Mouse (Mus musculus): Measurements from ENCODE around the gene Arhgap17. TPM values are rescaled to one million over a fixed set of nuclear protein-coding genes. Genes with fewer than 3 reads are reported as not detected.

Gene Arhgap17
- total RNA-seq, 2 experiments from 2014 or later = 13.1 to 13.8 TPM

DNA sequence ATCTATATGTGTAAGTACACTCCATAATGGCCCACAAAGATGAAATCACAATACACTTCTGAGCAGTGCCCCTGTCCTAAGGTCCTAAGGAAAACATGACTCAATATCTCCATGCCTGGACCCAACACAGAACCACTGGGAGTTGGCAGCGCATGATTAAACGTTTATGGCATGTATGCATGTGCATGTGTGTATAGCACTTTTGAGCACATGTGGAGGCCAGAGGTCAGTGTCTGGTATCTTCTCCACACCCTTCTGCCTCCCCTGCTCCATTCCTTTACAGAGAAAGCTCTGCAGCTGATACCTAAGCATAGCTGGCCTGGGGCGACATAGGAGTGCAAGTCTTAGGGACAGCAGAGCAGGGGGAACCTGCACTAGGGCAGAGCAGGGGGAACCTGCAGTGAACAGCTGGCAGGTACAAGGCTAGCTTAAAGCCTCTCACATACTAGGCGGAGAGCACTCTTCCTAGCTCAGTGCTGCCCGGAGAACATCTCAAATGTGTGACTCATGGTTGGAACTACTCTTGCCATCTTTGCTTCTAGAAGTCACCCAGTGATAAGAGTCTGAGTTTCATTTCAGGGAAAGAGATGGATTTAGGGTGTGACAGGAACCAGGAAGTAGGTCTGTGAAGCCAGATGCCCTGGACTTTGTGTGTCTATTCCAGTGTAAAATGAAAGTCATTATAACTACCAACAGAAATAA is 25.5 kb downstream of the Arhgap17 start:
- no peak for DNase-seq

DNA sequence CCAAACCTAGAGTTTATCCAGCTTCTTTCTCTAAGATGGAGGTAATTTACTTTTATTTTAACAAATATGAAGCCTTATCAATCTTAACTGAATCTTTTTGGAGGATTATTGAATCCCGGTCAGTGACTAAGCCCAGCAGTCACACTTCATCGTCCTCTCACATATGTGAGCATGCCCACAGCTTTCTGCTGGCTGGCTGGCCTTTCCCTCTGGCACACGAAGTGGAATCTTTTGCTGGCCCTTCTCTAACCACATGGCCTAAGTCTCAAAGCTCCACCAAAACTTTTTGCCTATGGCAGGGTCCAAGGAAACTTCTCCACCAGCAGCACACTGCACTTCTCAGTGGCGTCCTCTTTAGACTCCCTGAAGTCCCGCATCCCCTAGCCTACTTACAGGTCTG is 27.8 kb downstream of the Arhgap17 start:
- peak; percentile 49 for DNase-seq

DNA sequence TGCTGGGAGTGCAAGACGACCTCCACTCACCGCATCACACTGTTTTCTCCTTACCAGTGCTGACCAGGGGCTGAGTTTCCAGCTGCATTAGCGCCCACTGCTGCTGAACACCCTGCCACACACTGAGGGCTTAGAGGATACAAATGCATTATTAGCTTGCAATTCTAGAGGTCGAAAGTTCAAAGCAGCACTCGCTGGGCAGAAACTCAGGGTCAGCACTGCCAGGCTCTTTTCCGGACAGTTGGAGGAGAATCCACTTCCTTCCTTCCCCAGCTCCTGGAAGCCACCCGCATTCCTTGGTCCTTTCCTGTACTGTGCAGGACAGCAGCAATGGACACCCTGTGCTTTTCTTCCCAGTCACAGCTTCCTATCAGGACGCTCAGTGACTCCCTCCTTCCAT is 31.4 kb downstream of the Arhgap17 start:
- no peak for DNase-seq

DNA sequence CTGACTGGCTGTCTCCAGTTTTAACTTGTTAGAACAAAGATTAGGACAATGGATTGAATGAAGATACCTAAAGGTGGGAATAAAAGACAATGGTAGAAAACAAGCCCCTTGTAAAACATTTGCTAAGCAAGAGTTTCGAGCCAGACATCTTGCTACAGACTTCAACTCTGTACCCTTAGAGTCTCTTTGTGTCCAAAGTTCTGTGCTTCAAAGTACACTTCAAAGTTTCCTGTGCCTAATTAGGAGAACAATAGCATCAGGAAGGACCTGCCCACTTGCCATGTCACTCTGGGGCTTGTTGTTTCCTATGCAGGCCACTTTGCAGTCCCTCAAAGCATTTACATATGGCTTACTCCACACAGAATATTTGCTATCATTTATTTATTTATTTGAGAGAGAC is 33.4 kb downstream of the Arhgap17 start:
- DNase-seq = no peak

DNA sequence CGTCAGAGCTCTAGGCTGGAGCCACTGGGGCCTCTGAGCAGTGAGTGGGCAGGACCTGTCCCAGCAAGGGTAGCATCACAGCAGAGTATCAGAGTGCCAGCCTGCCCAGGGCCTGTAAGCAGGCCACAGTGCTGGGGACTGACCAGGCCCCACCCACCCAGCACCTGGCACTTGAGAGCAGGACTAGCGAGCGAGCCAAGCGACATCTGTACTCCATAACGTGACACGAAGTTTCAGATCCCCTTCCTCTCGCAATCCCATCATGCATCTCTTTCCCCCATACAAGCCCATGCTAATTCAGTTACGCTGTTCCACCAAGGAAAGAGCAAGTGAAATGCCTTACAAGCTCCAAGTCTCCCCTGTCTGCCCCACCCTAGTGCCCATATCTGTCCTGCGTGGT is 39.2 kb downstream of the Arhgap17 start:
- peak; percentile 12 for DNase-seq

DNA sequence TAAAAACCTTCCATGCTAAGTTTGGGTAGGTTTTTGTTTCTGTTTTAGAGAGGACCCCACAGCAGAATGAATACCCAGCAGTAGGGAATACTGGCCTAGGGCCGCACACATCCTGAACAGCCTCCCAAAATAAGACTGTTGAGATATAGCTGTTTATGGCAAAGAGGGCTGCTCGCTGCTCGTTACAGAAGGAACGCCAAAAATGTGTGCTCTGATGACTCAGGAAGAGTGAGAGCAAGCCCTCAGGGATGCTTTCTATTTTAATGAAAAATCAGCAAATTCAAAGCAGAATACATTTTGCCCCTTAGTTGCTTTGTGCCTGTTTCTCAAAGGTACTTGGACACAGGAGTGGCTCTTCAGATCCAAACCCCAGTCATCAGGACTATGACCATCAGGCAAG is 41.8 kb downstream of the Arhgap17 start:
- no peak for DNase-seq

DNA sequence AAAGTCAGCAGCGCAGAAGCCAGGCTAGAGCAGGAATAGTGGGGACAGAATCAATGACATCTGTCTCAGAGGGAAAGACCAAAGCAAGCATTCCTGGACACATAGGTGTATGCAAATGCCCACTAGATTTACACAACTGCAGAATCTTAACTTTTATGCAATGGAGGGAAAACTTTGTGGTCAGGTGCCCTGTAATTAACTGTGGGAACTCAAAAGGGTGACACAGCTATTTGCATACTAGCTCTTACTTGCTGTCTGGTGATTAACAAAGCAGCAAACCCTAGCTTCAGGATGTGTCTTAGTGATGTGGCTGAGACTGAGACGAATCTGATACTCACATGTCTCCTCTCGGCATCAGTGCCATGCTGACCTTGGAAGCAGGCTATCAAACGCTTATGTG is 42.8 kb downstream of the Arhgap17 start:
- no peak for DNase-seq

DNA sequence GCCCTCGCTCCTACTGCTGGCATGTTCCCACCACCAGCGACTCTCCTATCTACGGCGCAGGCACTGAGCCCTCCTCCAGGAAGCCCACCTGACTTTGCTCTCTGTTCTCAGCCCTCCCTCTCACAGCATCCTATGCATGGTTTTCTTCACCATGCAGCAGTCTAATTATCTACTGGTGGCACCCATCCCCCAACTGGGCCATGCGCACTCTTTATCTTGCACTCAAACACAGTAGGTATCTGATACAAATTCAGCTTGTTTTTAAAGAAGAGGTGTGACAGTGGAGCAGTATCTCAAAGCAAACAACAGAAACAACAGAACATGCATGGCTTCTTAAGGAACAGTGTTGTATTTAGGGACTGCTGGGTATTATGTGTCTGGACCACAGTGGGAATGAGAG is 43.7 kb downstream of the Arhgap17 start:
- DNase-seq = no peak

DNA sequence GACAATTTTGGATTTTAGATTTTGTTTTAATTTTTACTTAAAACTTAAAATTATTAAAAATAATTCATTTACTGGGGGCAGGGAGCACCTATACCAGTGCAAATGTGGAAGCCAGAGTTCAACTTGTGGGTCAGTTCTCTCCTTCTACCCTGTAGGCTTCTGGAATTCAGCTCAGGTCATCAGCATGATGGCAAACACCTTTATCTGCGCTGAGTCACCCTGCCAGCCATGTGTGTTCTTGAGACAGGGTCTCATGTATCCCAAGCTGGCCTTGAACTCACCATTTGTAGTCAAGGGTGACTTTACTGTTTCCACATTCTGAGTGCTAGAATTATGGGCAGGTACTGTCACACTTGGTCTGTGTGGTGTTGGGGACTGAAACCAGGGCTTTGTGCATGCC is 45.6 kb downstream of the Arhgap17 start:
- DNase-seq = no peak

DNA sequence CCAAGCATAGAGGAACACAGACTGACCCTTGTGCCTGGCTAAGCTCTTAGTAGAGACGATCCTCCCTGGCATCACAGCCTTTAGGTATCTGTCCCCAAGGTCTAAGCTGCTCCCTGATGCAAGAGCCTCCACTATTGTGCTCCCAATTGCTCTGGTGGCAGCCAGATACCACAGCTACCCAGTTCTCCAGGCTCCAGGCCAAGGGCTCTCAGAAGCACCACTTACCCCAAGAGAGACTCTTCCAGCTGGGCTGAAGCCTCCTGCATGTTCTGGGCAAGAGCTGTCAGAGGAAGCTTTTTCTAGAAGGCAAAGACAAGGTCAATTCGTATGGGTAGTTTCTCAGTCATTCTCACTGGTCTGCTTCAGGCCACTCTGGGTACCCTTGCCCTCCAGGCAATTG is 46.3 kb downstream of the Arhgap17 start:
- peak; percentile 33 for DNase-seq

DNA sequence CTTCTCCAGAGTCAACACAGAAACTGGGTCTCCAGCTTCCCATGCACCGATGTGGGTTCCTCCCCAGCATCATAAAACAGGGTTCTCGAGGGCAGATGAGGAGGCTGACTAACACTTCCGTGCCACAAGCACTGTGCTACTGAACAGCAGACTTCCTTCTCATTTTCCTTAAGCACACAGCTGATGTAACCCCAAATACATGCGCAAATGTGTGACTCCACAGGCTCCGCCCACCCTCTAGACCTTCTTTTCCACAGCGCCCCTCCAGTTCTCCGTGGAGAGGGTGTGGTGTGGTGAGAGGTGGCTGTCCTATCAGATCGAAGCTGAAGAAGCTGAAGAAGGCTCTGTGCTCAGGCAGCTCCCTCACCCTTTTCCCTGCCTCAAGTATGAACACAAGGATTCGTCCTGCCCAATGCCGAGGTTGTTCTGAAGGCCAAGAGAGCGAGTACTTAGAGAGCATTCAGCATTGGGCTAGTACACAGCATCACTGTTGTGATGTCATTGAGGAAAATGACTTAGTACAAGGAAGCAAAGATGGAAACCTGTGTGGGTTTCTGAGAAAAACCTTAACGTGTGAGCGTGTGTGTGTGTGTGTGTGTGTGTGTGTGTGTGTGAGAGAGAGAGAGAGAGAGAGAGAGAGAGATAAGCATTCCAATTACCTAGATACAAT is 47.1 kb downstream of the Arhgap17 start:
- DNase-seq = no peak

DNA sequence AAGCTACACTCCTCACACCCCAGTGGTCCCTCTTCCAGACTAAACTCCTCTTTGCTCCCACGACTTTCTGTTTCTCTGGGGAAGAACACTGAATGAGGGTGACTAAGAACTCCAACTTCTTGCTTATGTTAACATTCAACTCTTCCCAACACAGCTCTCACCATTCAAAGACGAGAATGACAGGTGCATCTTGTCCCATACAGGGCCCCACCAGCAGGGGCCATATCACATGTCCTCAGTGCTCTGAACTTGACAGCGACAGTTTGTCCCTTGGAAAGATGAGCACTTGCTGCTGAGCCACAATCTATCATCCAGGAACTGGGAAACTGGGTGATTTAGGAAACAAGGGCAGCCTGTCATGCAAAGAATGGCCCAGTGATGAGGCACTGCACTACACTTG is 57.0 kb downstream of the Arhgap17 start:
- DNase-seq = no peak

DNA sequence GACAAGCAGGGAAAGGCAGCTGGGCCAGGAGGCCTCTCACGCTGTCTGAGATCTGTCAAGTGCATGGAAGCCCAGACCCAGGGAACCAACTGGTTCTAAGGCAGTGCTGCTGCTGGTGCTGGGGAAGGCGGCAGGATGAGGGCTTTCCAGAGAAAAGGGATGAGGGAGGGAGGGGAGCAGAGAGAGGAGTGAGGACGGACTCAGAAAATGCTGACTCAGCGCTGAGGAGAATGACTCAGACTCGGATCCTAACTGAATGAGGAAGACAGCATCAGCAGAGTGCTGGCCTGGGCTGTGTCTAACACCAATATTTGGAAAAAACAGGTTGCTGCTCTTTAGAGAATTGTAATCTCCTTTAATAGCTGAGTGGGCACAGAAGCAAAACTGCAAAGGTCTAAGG is 57.9 kb downstream of the Arhgap17 start:
- DNase-seq = no peak

DNA sequence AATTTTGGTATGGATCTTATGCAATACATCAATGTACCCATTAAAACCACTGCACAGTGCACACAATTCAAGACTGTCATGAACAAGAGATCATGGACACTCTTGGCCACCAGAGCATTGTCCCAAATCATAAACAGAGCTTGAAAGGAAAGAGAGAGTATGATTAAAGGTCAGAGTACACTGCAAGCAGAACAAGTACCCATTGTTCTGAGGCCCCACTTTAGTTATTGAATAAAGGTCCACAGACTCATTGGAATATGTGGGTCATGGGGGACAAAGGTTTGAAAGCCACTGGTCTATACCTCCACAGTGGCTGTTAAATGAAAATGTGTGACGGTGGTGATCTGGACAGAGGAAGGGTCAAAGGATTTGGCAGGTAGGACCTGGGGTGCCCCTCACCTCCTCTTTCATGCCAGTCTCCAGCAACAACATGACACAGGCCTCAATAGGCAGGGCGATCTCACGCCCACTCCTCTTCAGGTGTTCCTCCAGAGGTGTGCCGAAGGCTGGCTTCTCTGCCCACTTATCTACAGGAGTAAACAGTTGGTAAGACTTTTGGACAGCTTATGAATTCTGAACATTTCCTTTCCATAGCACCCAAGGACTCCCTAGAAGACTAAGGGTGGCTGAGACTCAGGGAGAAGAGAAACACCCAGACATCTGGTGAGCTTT is 61.7 kb downstream of the Arhgap17 start:
- DNase-seq = no peak

DNA sequence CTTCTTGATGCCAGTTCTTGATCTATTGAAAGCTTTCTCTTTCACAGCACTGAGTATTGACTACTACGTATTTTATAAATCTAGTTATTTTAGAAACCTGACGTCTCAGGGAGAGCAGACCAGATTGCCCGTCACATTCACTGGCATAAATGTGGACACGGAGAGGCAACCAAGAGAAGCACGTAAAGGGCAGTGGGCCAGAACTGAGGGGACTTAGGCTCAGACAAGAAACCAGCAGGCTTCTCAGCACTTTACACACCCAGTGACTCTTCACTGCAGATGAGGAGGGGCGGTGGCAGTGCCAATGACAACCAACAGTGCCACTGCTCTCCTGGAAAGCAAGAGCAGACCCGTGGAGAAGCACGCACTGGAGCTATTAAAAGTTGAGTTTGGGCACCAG is 62.5 kb downstream of the Arhgap17 start:
- DNase-seq = no peak

DNA sequence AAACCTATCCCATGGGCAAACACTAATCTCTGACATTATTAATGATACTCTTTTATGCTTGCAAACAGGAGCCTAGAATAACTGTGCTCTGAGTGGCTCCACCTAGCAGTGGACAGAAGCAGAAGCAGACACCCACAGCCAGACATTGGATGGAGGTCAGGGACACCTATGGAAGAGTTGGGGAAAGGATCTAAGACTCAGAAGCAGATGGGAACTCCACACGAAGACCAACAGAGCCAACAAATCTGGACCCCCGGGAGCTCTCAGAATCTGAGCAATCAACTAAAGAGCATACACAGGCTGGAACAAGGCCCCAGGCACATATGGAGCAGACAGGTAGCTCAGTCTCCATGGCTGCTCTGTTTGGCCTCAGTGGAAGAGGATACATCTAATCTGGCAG is 64.3 kb downstream of the Arhgap17 start:
- DNase-seq = no peak

DNA sequence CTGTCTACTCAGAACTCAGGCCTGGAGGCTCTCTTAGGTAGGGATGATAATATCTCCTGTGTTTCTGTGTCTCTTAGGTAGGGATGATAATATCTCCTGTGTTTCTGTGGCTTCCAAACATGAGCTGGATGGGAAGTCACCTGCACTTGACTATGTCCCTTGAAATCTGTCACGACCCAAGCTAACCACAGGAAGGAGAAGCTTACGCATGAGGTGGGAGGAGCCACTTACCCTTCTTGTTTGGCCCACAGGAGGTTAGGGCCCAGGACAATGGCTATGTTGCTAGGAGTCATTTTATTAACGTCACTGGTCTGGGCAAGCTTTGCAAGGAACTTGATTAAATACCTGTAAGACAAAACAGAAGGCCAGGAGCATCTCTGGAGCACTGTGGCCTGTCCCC is 69.5 kb downstream of the Arhgap17 start:
- DNase-seq = no peak

DNA sequence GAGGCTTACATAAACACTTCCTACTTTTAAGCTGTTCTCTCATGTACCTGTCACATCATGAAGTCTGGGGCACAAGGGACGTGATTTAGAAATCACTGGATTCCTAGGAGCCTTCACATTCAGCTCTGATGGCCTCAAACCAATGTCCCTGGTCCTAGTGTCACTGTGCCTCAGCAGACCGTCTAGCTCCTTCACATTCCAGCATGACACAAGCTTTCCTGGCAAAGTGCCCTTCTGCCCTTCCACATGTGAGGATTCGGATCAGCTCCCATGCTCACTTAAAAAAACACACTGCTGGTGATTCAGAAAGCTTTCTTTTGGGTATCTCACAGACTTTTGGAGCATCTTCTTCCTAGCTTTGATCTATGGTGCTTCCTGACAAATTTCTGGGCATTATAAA is 71.5 kb downstream of the Arhgap17 start:
- no peak for DNase-seq

DNA sequence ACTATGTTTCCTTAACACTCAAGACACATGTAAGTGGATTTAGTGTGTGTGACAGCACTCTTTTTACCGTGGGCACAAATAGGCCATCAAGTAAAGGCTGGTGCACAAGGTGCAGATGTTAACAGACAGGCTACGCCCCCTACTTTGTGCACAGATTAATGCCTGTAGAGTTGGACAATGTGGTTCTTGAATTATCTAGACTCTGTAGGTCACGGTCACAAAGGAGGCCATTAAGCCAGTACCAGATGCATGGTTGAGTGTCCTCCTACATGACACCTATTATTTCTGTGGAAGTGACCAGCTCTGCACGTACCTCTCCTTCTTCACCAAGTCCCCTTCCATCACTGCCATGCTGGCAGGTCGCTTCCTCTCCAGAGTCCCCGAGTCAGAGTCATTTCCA is 73.6 kb downstream of the Arhgap17 start:
- DNase-seq = no peak

DNA sequence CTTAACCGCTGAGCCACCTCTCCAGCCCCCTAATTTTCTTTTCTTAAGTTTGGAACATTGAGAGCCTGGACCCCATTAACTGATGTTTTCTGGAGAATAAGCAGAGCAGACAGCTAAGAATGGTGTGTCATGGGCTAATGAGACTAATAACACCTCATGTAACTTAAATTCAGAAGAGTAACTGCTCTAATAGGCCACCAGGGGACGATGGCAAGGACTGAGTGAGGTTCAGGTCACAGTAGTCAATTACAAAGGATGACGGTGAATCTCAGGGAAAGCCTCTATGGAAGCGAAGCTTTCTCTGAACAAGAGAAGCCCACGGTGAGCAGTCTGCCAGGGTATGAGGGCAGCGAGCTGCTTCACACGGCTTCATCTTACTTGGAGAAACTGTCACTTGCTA is 74.3 kb downstream of the Arhgap17 start:
- no peak for DNase-seq

DNA sequence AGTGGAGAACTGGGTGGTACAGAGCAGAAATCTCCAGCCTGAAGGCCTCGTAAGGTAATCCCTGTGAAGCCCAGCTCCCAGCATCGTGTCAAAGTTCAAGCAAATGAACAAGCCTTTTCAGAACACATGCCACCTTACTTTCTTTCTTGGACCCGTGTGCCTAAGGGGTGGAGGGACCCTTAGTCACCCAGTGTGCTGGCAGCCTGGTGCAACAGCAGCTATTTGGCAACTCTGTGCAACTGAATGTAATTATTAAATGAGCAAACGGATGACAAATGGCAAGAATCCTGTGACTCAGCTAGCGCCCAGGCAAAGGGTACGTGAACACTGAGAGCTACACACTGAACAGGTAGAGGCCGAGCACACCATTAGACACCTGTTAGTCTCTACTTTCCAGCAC is 75.8 kb downstream of the Arhgap17 start:
- DNase-seq = no peak

DNA sequence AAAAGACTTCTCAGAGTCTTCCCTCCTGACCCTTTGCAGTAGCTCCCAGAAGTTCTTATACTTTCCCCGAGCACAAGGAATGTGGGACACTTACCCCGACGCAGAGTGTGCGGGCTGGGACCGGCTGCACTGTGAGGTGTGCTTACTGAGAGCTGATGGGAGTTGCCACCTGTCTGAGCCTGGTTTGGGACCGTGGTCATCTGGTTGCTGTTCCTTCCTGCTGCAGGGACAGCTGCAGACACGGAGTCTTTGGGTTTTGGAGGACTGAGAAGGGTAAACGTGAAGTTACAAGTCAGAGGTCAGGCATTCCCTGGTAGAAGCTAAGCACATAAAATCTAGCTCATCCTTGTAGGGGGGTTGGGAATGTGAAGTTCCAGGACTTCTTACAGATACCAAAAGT is 77.8 kb downstream of the Arhgap17 start:
- no peak for DNase-seq

DNA sequence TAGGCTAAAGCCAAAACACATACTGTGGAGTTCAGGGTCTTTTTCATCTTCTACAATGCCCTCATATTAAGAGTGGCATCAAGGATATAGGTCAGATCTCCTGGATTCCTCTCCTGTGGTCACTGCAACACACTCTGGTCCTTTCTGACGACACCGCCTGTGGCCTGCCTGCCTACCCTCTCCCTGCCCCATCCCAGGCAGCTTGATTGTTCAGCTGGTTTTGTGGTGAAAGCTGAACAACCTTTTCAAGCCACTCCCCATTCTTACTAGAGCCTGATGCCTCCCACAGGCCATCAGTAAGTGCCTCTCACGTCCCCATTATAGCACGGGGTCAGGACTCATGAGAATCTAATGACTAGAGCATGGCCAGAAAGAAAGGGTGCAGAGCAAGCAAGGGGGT is 80.5 kb downstream of the Arhgap17 start:
- no peak for DNase-seq

DNA sequence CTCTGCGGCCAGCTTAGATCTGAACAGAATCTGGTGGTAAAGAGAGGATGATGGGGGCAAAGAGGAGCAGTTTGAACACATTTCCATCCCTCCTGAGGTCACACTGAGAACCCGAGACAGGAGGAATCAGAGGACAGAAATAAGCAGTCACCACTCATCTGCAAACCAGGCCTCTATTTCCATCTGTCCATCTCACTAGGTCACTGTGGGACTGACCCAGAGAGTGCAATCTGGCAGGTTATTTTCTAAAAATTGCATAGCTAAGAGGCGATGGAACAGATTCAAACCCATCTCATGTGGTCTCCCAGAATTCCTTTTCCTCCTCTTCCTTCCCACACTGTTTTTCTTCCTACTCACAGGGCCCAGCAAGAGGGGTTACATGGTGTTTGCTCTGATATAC is 81.8 kb downstream of the Arhgap17 start:
- no peak for DNase-seq

Measured in gastrocnemius, postnatal 25 days (tissue).